Mouse (Mus musculus): ENCODE data around the gene Pde4c.

- TF ChIP-seq MAX (IDR thresholded peaks at IDR 0.05; ENCODE audit: low read length) (no peak), CTCF (IDR thresholded peaks at IDR 0.05 in 2 of 3, conservative IDR thresholded peaks at IDR 0.05 in 1 of 3; ENCODE audit: control insufficient read depth in 1 of 3, insufficient read depth in 1 of 3, low read depth in 2 of 3, low read length in 3 of 3, poor library complexity in 1 of 3, severe bottlenecking in 1 of 3) (no peak), HCFC1 (IDR thresholded peaks at IDR 0.05; ENCODE audit: low read depth, low read length) (no peak), GATA1 (IDR thresholded peaks at IDR 0.05; ENCODE audit: low read depth, low read length) (no peak), POLR2A (IDR thresholded peaks at IDR 0.05; ENCODE audit: control insufficient read depth in 1 of 2, insufficient read depth in 1 of 2, low read depth in 1 of 2, low read length in 2 of 2, poor library complexity in 1 of 2) (no peak), MYB (IDR thresholded peaks at IDR 0.05; ENCODE audit: low read depth, low read length) (no peak), ZNF384 (IDR thresholded peaks at IDR 0.05; ENCODE audit: low read depth, low read length) (no peak), TCF12 (IDR thresholded peaks at IDR 0.05; ENCODE audit: low read depth, low read length) (no peak), EP300 (IDR thresholded peaks at IDR 0.05; ENCODE audit: low read depth in 1 of 2, low read length in 2 of 2) (no peak), SIN3A (IDR thresholded peaks at IDR 0.05; ENCODE audit: low read length) (no peak), CHD2 (IDR thresholded peaks at IDR 0.05; ENCODE audit: low read length) (no peak)
Observed at GRCm38 (mm10) chr8:70726721-70727120, 3.2 kb downstream of the Pde4c start.
